Mouse (Mus musculus) heart, postnatal 14 days (tissue): ENCODE data around the gene Clcn6. TPM values are rescaled to one million over a fixed set of nuclear protein-coding genes. Genes with fewer than 3 reads are reported as not detected.

Experiments used
- DNase-seq, 2 experiments: peaks; one replicate each; pipeline ENCODE4 v3.0.0; 2021 to 2022
- intact Hi-C: fragments of 180-260 bp; cut with DNase I; formaldehyde crosslinking; loops from one replicate; pipeline ENCODE4 v1.15.1; 2025
- total RNA-seq, 2 experiments: library from RNA; stranded (reverse); gene quantifications; 2 replicates each; pipeline ENCODE4 v1.2.3; 2021

Clcn6 gene
- total RNA-seq, 2 experiments from 2014 or later, result 9.5 to 11.0 TPM

DNA sequence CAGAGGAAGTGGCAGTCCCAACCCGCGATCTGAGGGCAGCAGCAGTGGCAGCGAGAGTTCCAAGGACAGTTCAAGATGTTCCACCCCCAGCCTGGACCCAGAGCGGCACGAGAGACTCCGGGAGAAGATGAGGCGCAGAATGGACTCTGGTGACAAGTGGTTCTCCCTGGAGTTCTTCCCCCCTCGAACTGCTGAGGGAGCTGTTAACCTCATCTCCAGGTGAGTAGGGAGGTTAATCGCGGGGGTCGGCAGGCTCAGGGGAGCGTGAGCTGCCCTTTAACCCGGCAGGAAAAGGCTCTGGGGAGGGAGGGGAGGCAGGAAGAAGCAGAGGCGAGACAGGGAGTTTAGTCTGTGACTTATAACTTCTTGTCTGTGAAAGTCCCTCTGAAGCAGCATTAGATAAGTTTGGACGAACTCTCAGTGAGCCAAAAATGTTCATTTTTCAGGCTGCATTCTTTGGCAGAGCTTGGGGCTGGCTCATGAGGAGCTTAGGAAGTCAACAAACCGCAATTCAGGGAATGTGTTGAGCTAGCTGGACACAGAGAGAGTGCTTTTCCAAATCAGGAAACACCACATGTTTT lies 3.1 kb upstream of the Clcn6 start:
- DNase-seq, result peak; percentile 37 to 50
- intact Hi-C loops, result no loop called here

DNA sequence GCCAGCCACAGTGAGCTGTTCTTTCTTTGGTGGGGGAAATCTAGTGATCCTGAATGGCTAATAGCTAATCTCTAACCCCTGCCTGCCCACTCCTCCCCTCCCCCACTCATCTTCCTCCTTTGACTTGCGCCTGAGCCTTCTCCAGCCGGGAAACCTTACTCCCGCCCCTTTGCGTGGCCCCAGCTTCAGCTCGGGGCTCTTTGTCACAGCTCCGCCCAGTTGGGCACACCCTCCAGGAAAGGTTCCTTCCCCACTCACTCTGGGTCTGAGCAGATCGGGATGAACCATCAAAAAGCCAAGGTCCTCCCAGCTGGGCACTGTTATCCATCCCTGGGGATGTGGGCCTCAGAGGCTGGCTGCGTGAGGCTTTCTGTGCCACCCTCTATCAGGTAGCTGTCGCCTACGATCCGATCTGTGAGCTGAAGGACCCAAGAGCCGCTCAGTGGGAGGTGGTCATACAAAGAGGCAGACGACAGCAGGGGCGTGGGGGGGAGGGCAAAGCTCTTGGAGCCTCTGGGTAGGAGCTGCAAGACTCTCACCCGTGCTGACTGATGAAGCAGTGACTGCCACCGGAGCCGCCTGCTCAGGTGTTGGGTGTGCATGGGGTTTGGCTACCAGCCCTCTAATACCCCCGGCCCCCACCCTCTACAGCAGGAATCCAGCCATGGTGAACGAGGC lies 2.5 kb upstream of the Clcn6 start:
- peak; percentile 73 to 78 for DNase-seq
- intact Hi-C loops, result no loop called here

DNA sequence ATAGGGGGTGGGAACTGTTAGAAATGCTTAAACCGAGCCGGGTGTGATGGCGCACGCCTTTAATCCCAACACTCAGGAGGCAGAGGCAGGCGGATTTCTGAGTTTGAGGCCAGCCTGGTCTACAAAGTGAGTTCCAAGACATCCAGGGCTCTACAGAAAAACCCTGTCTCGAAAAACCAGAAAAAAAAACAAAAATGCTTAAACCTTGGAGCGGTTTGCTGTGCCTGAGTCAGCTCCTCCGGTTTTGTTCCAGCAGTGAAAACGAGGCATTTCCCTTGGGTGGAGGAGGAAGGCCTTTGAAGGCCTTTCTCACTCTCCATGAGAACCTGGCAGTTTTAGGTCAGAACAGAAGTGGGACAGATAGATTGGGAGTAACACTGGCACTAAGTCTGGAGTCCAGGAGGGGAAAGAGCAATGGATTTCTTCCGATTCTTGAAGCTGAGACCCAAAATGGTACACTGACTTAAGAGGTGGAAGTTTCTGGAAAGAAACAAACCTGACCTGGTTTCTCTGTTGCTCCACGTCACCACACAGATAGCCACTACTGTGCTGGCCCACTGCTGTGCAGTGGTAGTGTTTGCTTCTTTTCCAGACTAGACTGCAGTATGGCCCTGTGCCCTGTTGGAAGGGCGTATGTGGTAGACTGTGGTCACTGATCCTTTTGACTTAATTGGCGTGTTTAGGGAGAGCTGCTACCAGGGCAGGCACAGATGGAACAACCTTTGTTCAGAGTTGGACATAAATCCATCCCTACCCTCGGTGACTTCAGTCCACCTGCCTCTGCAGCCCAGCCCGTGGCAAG lies 1.6 kb upstream of the Clcn6 start:
- DNase-seq, result peak in 1 of 2 experiments; percentile 33
- intact Hi-C loops, result no loop called here

DNA sequence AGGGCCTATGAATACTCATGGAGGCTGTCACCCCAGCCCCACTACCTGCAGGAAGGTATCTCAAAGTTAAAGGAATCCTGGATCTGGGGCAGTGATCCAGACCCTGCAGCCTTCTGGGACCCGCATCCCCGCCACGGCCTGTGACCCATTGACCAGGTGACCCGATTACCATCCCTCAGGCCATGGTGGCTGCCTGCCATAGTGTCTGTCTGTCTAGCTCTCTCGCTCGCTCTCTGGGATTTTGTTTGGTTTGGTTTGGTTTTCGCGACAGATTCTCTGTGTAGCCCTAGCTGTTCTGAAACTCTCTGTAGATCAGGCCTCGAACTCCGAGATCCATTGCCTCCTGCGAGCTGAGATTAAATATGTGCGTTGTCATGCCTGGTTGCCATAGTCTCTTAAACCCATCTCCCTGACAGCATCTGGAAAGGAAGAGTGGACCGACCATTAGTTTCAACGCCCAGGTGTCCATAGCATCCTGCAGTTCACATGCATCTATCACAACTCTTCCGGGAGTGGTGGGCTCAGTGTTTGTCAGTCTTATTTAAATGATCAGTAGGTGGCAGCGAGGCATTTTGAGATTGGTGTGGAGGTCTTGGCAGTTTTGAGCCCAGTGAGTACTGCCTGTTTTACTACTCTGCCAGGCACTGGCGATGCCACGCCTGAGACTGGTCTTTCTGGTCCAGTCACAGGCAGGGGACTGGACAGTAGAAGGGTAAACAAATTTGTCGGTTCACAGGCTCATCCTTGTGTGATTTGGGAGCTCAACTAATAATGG lies 820 bp upstream of the Clcn6 start:
- no peak for DNase-seq
- intact Hi-C loops, result no loop called here

DNA sequence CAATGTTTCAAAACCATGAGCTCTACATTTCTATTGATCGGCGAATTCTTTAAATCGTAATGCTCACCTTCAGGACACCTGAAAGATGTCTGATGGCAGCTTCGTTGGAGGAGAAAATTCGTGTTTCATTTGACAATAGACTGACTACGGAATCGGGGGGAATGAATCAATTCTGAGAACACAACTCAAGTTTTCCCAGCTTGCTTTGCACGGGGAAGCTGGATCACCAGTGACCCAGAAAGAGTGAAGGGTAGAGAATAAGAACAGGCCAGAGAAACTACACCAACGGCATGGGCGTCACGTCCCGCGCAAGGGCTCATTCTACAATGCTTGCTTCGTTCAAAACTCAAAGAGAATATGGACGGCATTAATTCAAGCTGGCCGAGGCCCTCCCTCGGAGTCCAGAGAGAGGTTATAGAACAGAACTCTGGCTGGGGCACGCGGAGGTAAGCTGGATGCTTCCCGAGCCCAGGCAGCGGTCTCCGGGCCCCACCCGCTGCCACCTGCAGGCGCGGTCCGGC lies 482 bp downstream of the Clcn6 start:
- DNase-seq, result no peak
- intact Hi-C loops, result no loop called here

DNA sequence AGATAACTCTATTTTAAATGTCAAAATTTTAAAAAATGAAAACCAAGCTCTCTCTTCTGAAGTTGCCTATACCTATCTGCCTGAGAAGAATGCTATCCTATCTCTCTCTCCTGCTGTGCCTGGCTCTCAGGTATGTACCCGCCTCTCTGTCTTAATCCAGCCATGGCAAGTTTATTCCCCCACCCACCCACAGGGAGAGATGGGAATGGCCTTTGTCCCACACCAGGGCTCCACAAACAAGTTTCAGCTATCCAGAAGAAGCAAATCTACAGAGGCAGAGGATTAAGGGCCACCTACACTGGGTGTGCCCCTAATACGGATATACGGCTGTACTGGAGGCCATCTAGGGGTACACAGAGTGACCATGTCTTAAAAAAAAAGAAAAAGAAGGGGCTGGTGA lies 3.2 kb downstream of the Clcn6 start:
- no peak for DNase-seq
- intact Hi-C loops, result no loop called here

DNA sequence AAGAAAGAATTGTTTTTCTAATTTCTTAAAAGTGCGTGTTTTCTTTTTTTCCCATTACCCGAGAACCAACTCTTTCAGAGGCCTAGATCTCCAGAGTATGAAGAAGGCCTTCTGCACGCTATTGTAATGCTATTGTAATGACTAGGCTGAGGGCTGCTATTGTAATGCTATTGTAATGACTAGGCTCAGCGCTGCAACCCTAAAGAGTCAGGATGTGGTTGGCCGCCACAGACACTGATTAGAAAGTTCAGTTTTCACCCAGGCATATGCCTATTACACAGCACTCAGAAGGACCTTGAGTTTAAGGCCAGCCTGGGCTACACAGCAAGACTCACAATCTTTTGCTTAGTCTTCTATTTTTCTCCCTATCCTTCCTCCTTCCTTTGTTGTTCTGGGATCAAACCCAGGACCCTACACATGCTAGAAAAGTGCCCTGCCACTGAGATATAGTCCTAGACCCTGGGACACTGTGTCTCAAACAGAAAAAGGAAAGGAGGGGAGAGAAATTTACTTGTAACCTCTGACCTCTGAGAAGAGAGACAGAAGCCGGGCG lies 4.7 kb downstream of the Clcn6 start:
- no peak for DNase-seq
- intact Hi-C loops, result no loop called here

DNA sequence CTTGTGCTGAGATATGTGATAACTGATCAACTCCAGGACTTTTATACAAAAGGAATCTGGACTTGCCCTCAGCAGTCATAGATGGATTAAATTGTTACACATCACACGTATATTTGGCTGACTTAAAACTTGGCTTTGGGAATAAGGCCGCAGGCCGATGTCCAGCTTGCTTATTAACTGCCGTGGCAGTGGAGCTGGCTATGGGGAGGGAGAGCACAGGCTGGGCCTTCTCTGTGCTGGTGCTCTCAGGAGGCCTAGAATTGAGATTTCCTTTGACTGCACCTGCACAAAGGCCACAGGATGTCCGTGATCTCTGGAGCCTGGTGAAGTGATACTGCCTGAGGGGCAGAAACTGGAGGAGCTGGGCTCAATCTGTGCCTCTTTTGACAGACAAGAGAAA lies 8.1 kb downstream of the Clcn6 start:
- intact Hi-C loops, result no loop called here
- DNase-seq, result no peak

DNA sequence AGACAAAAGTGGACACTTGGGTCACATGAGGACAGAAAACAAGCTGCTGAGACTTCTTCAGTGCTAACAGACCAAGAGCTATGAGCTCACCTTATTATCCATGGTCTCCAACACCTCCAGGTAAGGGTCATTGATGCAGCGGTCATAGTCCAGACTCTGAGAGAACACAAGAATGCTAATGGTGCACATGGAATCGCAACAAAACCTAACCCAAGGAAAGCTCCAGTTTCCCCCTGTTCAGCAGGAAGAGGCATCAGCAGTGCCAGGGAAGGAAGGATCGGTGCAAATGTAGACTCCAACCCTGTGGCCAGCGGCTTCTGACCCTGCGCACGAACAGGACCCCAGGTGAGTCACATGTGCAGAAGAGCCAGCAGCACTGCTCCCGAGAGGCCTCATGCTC lies 9.3 kb downstream of the Clcn6 start:
- no peak for DNase-seq
- intact Hi-C loops, result no loop called here

DNA sequence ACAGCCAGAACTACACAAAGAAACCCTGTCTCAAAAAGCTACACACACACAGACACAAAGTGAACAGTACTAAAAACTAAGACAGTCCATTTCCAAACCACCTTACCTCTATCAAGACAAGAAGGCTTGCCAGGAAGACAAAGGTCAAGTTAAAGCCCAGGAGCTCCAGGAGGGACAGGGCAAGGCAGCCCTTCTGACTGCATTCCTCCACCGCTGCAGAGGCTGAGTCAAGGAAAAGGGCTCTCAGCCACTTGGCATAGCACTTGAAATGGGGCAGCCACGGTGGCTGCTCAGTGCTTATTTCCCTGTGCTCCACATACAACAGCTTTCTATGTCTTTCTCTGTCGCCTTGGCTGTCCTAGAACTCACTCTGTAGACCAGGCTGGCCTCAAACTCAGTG lies 14.6 kb downstream of the Clcn6 start:
- no peak for DNase-seq
- intact Hi-C loops, result no loop called here

DNA sequence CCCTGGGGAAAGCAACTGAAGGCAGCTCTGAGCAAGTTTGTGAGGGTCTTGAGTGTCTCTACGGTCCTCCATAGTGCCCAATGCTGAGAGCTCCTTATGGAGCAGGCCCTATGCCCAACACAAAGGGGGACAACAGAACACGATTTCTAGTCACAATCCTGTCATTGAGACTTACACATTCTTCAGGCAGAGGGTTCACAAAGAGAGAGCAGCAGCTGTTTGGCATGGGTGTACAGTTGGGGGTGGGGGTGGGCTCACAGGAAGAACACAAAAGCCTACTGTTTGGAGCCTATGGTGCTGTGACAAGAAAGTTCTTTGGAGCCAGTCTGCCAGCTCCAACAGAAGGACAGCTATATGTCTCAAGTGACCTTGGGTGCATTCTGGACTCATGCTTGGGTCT lies 20.2 kb downstream of the Clcn6 start:
- intact Hi-C loops, result no loop called here
- no peak for DNase-seq

DNA sequence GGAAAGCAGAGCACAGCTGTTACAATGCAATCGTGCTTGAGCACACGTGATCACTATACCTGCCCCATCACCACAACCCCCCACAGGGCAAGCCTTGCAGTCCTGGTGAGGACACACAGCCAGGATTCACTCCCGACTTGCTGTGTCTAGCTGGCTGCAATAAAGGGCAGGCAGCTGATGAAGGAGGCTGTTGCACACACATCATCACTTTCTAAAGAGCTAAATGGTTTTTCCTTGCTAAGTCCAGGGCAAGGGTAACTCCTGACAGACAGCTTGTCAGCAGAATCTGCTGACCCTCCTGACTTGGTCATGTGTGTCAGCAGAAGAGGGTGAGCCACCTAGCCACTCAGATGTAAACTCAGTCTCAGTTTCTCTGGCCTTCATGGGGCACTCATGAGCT lies 21.6 kb downstream of the Clcn6 start:
- DNase-seq, result no peak
- intact Hi-C loops, result no loop called here

DNA sequence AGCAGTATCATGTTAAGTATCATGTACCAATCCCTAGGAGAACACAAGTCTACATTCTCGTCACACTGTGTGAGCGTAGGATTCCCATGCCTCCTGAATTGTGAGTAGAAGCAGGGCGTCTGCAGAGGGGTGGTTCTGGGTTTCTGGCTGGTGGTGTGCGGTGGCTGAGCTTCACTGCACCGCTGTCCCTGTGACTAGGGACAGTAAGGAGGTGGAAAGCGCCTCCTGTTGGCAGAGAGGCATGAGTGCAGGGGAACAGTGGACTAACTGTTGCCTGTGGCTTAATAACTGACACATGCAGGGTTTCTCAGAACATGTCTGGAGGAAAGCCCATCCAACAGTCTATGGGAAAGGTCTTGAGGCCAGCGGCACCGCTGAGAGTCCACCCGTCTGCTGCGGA lies 23.2 kb downstream of the Clcn6 start:
- intact Hi-C loops, result no loop called here
- DNase-seq, result peak in 1 of 2 experiments; percentile 15

DNA sequence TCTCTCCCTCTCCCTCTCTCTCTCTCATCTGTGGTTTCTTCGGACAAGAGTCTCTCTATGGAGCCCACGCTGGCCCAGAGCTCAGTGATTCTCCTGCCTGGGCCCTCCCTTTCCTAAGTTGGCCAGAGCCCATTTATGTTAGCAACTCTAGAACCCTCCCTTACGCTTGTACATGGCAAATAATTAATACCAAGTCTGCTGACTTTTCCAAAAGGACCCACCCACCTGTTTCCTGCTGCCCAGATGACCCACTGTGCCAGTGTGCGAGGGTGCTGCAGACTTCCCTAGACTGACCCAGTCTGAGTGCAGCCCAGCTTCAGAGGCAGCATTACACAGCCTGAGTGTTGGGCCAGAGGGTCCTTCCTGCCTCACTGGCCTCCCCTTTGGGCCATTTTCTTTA lies 26.4 kb downstream of the Clcn6 start:
- no peak for DNase-seq
- intact Hi-C loops, result no loop called here

DNA sequence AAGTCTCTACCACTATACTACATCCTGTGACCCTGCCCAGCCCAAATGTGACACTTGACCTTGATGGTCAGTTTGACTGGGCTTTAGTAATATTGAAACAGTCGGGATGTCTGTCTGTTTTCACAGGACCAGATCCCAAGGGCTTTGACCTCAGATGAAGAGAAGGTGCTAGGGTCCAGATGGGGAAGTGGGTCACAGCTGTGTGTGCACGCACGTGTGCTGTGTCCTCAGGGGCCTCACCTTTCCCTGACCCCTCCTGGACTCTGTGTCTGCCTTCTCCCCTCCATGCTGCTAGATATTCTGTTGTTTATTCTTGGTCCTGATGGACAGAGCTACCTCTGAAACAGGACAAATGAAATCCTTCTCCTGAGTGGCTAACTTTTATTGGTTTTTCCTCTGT lies 27.3 kb downstream of the Clcn6 start:
- intact Hi-C loops, result no loop called here
- no peak for DNase-seq

DNA sequence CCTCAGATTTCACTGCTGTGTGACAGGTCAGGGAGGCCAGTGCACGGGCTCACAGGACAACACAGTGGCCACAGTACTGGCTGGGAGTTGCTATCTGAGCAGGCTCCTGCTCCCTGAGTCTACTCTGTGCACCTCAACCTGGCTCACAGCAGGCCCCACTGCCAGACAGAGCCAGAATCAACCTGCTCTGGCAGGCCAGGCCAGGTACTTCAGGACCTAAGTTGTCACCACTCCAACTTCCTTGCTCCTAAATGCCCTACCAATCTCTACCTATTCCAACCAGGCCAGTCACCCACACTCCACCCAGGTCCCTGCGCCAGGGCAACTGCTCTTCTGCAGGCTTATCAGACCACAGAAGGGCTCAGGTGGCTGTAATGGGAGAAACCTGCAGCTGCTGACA lies 29.0 kb downstream of the Clcn6 start:
- intact Hi-C loops, result no loop called here

DNA sequence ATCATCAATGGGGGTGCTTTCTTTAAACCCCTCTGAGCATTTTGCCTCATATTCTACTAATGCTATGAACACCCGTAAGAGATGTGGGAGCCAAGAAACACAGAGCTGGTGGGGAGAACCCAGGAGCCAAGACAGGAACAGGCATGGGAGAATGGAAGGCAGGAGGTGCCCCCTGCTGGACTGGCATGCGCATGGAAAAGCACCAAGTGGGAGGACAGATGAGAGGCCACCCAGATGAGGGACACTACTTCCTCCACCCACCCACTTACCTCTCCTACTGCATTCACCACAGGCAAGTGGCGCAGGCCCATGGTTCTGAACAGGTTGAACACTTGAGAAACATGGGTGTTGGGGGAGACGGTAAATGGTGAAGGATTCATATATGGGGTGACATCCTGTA lies 30.2 kb downstream of the Clcn6 start:
- intact Hi-C loops, result loop anchor here (1.0 kb wide), 1 partner anchor 48 kb away; no protein-coding TSS in a partner anchor
- peak; percentile 64 to 72 for DNase-seq

More for the DNA sequence above, 29.0 kb downstream of the Clcn6 start:
- no peak for DNase-seq

DNA sequence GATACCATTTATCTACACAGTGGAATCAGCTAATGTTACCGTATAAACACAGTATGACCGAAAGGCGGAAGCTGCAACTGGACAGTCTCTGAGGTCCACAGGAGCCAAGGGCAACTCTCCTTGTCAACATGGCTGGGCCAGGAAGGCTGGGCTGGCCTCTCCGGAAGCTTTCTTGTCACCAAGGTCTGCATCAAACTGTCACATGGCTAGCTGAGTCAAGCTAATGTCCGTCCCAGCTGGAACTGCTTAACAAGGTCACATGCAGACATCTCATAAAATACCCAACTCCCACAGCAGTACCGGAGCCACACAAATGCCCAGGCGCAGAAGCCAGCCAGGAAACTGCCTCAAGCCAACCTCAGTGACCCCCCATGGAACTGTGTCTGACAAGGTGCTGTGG lies 34.3 kb downstream of the Clcn6 start:
- intact Hi-C loops, result no loop called here
- DNase-seq, result no peak

DNA sequence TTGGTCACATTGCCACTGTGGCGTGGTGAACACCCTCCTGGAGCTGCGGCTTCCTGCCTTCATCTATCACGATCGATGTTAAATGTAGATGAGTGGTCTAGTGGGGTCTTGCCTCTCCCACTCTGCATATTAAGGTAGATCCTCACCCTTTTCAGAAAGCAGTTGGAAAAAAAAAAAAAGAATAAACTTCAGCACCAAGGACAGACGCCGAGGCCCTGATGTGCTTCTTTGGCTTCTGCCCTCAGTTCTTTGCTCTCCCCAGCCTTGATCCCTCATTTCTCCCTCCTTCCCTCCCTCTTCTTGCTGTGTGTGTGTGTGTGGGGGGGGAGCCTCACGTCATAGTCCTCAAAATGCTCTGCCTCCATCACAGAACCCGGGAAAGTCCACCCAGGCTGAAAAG lies 36.8 kb downstream of the Clcn6 start:
- no peak for DNase-seq
- intact Hi-C loops, result no loop called here

DNA sequence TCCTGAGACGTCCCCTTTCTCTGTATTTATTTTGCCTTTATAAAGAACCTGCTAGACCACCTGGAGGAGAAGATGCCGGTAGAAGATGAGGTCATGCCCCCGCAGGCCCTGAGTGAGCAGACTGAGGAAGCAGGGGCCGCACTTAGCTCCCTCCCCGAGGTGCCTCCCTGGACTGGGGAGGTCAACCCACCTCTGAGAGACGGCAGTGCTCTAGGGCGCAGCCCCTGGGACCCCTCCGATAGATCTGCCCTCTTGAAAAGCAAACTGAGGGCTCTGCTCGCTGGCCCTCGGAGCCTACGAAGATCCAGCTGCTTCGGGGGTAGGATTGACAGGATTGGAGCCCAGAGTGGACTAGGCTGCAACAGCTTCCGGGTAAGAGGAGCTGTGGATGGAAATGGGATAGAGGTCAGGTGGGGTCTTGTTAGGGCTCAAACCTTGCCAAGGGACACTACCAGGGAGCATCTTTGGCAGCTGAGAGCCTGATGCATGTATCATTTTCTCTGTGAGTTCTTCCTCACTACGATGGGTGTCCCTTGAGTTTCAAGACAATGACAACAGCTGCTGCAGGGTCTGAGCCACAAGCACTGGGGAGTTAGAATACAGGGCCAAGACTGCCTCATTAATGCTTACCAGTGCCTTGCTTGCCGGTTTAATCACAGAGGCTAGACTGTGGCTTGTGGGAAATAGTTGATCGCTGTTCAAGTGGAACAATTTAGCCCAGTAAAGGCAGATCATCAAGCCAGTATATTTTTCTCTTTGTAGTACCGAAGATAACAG lies 37.4 kb downstream of the Clcn6 start:
- DNase-seq, result no peak

More for the DNA sequence above, 37.4 kb downstream of the Clcn6 start:
- intact Hi-C loops, result no loop called here
